Mouse (Mus musculus) heart, embryonic 13.5 days (tissue): Measurements from ENCODE around the gene Pdgfb. TPM values are rescaled to one million over a fixed set of nuclear protein-coding genes. Genes with fewer than 3 reads are reported as not detected.

Experiments
- ATAC-seq: fragments of 200-750 bp; cut with Nextera tagmentation; 2 replicates; pipeline ENCODE4 v1.8.0; 2017; ENCODE audit warnings: moderate TSS enrichment; ENCODE audit not compliant: insufficient number of reproducible peaks, low FRiP score, low TSS enrichment; ENCODE audit errors: extremely low read depth
- H3K27ac ChIP-seq: fragments of 300-500 bp; sonication (generic); replicated peaks from 2 replicates; pipeline ENCODE4 v1.5.1; 2015; ENCODE audit warnings: moderate library complexity, mild to moderate bottlenecking, inconsistent platforms
- H3K27me3 ChIP-seq: fragments of 300-500 bp; sonication (generic); replicated peaks from 2 replicates; pipeline ENCODE4 v1.6.1; 2015; ENCODE audit warnings: mild to moderate bottlenecking, inconsistent platforms
- H3K36me3 ChIP-seq: fragments of 300-500 bp; sonication (generic); 2 replicates; pipeline ENCODE4 v1.6.1; 2015; ENCODE audit warnings: mild to moderate bottlenecking, inconsistent platforms
- H3K4me1 ChIP-seq: fragments of 300-500 bp; sonication (generic); 2 replicates; pipeline ENCODE4 v1.6.1; 2015; ENCODE audit warnings: inconsistent platforms
- H3K4me2 ChIP-seq: fragments of 300-500 bp; sonication (generic); 2 replicates; pipeline ENCODE4 v1.6.1; 2015; ENCODE audit warnings: inconsistent platforms, mild to moderate bottlenecking, moderate library complexity
- H3K4me3 ChIP-seq: fragments of 300-500 bp; sonication (generic); 2 replicates; pipeline ENCODE4 v1.5.1; 2015; ENCODE audit warnings: moderate library complexity, mild to moderate bottlenecking, inconsistent platforms
- H3K9ac ChIP-seq: fragments of 300-500 bp; sonication (generic); 2 replicates; pipeline ENCODE4 v1.6.1; 2015; ENCODE audit warnings: inconsistent platforms, mild to moderate bottlenecking, moderate library complexity
- H3K9me3 ChIP-seq: fragments of 300-500 bp; sonication (generic); 2 replicates; pipeline ENCODE4 v1.6.1; 2016; ENCODE audit warnings: inconsistent platforms
- WGBS: fragments of 180-500 bp; shearing (Covaris S2); methylation state at CpG from one replicate; pipeline ENCODE4 v1.1.7; 2015; ENCODE audit warnings: mixed read lengths; 5-methylcytosine and 5-hydroxymethylcytosine counted together
- polyA plus RNA-seq: library from polyadenylated mRNA; unstranded; fragments of >200 nt; fragmentation: Nextera tagmentation; extraction: Ambion mirVana; gene quantifications from 2 replicates; pipeline ENCODE4 v1.2.1, GENCODE M21; 2015

Gene Pdgfb
- polyA plus RNA-seq, 1 experiment from 2014 or later = 2.6 TPM

DNA sequence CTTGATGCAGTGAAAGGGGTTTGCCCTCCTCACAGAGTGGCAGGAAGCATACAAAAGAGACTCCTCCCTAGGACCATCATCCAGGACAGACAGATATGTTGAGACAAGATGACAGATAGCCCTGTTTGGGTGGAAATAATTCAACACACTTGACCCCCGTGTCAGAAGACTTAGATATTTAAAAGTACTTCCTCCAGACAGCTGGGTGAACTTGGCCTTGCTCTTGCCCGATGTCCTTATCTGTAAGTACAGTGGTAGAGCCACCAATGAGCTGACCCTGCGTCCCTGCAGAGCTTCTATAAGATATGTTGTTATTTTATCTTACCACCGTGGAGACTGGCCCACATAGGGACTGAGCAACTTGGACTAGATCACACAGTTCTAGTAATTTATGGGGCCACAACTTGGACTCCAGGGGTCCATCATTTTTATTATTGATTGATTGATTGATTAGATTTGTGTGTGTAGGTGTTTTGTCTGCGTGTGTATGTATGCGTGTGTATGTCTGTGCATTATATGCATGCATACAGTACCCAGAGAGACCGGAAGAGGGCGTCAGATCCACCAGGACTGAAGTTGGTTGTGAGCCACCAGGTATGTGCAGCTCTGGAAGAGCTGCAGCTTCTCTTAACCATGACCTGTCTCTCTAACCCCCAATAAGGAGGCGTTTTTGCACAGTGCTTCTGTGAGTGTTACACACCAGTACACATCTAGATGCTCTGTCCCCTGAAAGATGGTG is 2.0 kb upstream of the Pdgfb start:
- no peaks in the 10 kb centered on the region for H3K9me3 ChIP-seq
- peaks cover 39% of the 10 kb centered on the region for H3K4me1 ChIP-seq
- no peak overlapping the region for H3K9ac ChIP-seq
- peaks cover 54% of the 10 kb centered on the region for H3K27me3 ChIP-seq
- WGBS = 69% methylated on average over 9 of the region's 9 CpGs
- H3K36me3 ChIP-seq = no peaks in the 10 kb centered on the region
- ATAC-seq = no peak
- no peak overlapping the region for H3K4me2 ChIP-seq
- H3K4me3 ChIP-seq = no peak overlapping the region
- H3K27ac ChIP-seq = no peak overlapping the region

DNA sequence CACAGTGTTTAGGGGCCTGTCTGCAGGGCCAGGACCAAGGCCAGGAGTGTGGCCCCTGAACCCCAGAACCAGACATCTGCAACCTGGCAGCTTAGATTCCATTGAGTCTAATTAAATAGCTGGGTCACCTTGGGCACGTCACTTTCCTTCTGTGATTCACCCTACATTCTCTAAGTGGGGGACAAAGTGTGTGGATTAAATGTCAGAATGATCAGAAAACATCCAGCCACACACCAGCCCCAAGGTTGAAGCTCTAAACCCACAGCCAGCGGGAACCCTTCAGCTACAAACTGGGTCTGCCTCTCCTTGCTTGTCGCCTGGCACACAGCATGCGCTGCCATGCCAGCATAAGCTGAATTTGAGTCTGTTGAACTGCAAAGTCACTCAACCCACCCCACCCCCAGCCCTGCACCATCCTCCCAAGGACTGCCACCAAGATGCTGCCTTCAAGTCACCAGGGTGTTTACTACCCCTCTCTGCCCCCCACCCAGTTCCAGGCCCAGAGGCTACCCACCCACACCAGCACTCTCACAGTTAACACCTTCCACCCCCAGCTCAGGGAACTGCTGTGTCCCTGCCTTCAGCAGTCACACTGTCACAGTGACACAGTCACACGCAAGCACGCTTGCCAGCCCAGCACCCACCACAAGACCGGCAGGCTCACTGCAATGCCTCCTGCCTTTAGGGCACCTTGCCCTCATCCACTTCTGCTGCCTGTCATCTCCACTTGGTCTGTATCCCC is 605 bp upstream of the Pdgfb start:
- H3K9me3 ChIP-seq = no peaks in the 10 kb centered on the region
- peaks cover 68% of the 10 kb centered on the region for H3K27me3 ChIP-seq
- H3K4me1 ChIP-seq = peaks cover 40% of the 10 kb centered on the region
- no peak overlapping the region for H3K27ac ChIP-seq
- ATAC-seq = no peak
- peak overlapping the region; percentile 96 for H3K4me2 ChIP-seq
- WGBS = 60% methylated on average over 7 of the region's 7 CpGs
- H3K9ac ChIP-seq = peak overlapping the region; percentile 85; the same call in 1 of the 2 replicates
- peak overlapping the region; percentile 67 for H3K4me3 ChIP-seq
- H3K36me3 ChIP-seq = no peaks in the 10 kb centered on the region

DNA sequence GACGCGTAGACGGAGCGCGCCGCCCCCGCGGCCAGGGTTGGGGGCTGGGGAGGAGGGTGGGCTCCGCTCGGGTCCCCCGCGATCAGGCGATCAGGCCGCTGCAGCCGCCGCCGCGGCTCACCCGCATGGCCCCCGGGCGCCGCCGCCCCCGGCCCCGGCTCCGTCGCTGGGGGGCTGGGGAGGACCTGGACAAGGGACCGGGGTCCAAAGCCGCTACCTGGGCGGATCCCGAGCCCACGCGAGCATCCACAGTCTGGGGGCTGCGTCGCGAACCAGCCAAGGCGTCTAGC is 801 bp downstream of the Pdgfb start:
- no peak for ATAC-seq
- H3K9ac ChIP-seq = peak overlapping the region; percentile 85
- peak overlapping the region; percentile 40; the same call in 1 of the 2 replicates for H3K27ac ChIP-seq
- peak overlapping the region; percentile 67 for H3K4me3 ChIP-seq
- no peaks in the 10 kb centered on the region for H3K36me3 ChIP-seq
- peaks cover 43% of the 10 kb centered on the region for H3K4me1 ChIP-seq
- H3K27me3 ChIP-seq = peaks cover 80% of the 10 kb centered on the region
- WGBS = under 1% methylated on average over 37 of the region's 37 CpGs
- H3K9me3 ChIP-seq = no peaks in the 10 kb centered on the region
- H3K4me2 ChIP-seq = peak overlapping the region; percentile 96

DNA sequence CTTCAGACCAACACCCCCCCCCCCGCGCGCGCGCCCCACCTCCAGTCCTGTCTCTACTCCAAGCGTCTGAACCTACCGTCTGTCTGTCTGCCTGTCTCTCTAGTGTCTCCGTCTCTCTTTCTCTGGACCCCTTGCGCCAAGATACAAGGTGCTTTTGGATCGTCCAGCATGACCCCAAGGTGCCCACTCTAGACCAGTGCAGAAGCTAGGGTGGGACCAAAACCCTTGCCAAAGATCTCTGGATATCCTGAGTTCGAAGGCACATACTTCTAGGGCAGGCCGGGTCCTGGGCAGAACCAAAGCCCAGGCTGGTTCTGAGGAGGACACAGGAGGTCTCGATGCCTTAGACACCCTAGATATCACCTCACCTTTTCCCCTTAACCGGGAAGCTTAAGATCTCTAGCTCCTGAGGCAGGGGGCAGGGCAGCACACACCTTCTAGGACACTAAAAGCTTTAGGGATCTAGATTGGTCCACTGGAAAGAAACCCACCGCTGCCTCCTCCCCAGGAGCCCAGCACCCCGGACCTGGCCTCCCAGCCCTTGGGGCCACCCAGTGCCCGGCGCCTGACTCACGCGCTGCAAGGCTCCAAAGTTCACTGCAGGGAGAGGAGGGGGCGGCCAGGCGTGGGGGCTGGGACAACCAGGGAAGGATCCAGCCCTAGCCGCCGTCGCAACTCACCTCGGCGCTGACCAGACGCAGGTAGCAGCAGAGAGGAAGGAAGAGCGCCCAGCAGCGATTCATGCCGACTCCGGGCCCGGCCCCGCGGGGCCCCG is 1.3 kb downstream of the Pdgfb start:
- ATAC-seq = no peak
- Histone ChIP-seq H3K4me3 (peak overlapping the region; percentile 67), H3K27ac (peak overlapping the region; percentile 40; the same call in 1 of the 2 replicates), H3K36me3 (no peaks in the 10 kb centered on the region), H3K27me3 (peaks cover 85% of the 10 kb centered on the region), H3K4me2 (peak overlapping the region; percentile 96), H3K9ac (peak overlapping the region; percentile 85), H3K4me1 (peaks cover 43% of the 10 kb centered on the region), H3K9me3 (no peaks in the 10 kb centered on the region)
- WGBS = 1% methylated on average over 36 of the region's 36 CpGs

DNA sequence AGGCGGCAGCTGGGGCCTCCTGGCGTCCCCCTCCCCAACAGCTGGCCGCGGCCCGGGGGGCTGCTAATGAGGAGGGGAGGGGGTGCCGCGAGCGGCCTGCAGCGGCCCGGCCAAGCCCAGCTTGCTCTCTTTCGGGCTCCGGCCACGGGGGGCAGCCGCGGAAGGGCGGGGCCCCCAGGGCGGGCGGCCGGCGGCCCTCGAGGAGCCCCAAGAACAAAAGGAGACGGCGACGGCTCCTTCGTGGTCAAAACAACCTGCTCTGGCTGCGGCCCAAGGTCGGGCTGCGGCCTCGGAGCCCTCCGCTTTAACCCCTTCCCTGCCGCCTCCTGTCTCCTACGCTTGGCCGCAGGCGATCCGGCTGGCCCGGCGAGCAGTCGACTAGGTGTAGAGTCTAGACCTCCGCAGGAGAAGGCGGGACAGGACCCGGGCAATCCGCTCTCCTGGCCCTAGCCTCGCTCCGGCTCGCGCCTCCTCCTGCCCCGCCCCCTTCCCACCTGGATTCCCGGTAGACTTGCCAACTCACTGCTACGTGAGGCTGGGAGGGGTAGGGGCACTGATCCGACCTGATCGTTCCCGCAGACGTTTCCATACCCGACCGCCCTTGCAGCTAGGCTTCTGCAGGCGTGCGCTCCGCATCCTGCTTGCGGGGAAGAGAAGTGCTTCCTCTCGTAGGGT is 2.1 kb downstream of the Pdgfb start:
- H3K4me2 ChIP-seq = peak overlapping the region; percentile 96
- peaks cover 43% of the 10 kb centered on the region for H3K4me1 ChIP-seq
- WGBS = under 1% methylated on average over 52 of the region's 60 CpGs
- H3K9me3 ChIP-seq = no peaks in the 10 kb centered on the region
- ATAC-seq = no peak
- H3K36me3 ChIP-seq = no peaks in the 10 kb centered on the region
- peaks cover 85% of the 10 kb centered on the region for H3K27me3 ChIP-seq
- peak overlapping the region; percentile 85 for H3K9ac ChIP-seq
- H3K4me3 ChIP-seq = peak overlapping the region; percentile 67
- H3K27ac ChIP-seq = 0 out of 2 replicates have a peak overlapping the region, but pooled peaks have one; percentile 10

DNA sequence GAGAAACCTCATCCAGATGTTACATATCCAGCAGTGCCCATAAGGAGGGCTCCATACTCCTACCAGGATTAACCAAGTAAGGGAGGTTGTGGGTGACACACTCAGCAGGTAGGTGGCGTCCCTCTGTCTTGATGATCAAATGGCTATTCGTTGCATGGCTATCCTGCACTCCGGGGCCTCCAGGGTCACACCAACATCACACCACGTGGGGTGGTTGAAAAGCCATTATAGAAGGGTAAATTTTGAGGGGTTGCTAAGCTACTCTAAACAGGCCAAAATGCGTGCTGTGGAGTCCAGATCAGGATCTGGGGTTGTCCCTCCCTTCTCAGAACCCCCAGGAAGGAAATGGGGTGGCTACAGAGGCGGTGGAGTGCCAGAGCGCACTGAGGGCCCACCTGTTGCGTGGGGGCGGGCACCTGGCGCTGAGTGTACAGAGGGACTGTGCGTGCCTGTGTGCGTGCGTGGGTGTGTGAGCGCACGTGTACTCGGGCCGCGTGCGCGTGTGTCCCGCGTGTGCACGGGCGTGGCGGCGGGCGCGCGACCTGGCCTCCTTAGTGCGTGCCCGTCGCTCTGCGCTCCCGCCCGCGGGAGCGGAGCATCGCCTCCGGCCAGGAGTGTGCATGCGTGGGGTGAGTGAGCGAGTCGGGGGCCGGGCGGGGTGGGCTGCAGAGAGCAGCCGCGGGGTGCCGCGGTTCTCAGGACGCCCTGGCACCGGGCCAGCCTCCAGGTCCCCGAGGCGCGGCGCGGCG is 2.8 kb downstream of the Pdgfb start:
- Histone ChIP-seq H3K36me3 (no peaks in the 10 kb centered on the region), H3K4me1 (peaks cover 45% of the 10 kb centered on the region), H3K27me3 (peaks cover 81% of the 10 kb centered on the region), H3K9me3 (no peaks in the 10 kb centered on the region), H3K4me2 (peak overlapping the region; percentile 96), H3K9ac (peak overlapping the region; percentile 85), H3K4me3 (peak overlapping the region; percentile 67), H3K27ac (0 out of 2 replicates have a peak overlapping the region, but pooled peaks have one; percentile 10)
- 1% methylated on average over 56 of the region's 56 CpGs for WGBS
- ATAC-seq = no peak

DNA sequence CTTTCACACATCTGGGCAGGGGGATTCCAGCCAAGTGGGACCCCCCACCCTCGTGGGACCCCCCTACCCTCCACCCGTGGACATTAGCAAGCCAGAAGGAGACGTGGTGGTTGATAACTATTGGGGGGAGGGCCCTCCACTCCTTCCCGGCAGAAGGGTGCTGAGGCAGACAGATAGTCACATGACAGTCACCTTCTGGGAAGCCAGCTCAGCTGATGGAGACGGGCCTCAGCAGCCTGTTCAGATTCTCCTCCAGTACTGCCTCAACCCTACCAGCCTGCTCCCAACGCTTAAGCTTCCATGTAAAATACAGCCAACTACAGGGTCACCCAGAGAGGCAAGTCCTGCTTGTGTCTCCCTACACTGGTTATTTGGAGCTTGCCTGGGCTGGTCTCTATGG is 3.6 kb downstream of the Pdgfb start:
- WGBS = 30% methylated on average over 6 of the region's 6 CpGs
- Histone ChIP-seq H3K9ac (0 out of 2 replicates have a peak overlapping the region, but pooled peaks have one; percentile 20), H3K36me3 (no peaks in the 10 kb centered on the region), H3K27ac (no peak overlapping the region), H3K27me3 (peaks cover 78% of the 10 kb centered on the region), H3K4me2 (peak overlapping the region; percentile 96), H3K9me3 (no peaks in the 10 kb centered on the region), H3K4me1 (peaks cover 52% of the 10 kb centered on the region), H3K4me3 (peak overlapping the region; percentile 67)
- ATAC-seq = no peak

DNA sequence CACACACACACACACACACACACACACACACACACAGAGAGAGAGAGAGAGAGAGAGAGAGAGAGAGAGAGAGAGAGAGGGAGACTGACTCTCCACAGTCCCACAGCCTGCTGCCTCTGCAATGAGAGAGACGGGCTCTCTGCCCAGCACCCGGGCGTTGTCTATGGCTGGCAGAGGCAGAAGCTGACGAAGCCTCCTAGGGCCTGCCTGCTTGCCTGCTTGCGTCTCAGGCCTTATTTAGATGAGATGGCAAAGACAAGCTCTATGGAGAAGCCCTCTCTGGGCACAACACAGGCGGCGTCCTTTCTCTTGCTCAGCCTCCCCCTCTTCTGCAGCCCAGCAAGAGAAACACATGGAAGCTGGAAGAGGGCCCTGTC is 4.6 kb downstream of the Pdgfb start:
- no peak for ATAC-seq
- H3K36me3 ChIP-seq = no peaks in the 10 kb centered on the region
- H3K9me3 ChIP-seq = no peaks in the 10 kb centered on the region
- peak overlapping the region; percentile 11 for H3K4me3 ChIP-seq
- H3K27me3 ChIP-seq = peaks cover 68% of the 10 kb centered on the region
- 0 out of 2 replicates have a peak overlapping the region, but pooled peaks have one; percentile 40 for H3K9ac ChIP-seq
- H3K4me1 ChIP-seq = peaks cover 58% of the 10 kb centered on the region
- no peak overlapping the region for H3K27ac ChIP-seq
- WGBS = 33% methylated on average over 7 of the region's 7 CpGs
- peak overlapping the region; percentile 96 for H3K4me2 ChIP-seq

DNA sequence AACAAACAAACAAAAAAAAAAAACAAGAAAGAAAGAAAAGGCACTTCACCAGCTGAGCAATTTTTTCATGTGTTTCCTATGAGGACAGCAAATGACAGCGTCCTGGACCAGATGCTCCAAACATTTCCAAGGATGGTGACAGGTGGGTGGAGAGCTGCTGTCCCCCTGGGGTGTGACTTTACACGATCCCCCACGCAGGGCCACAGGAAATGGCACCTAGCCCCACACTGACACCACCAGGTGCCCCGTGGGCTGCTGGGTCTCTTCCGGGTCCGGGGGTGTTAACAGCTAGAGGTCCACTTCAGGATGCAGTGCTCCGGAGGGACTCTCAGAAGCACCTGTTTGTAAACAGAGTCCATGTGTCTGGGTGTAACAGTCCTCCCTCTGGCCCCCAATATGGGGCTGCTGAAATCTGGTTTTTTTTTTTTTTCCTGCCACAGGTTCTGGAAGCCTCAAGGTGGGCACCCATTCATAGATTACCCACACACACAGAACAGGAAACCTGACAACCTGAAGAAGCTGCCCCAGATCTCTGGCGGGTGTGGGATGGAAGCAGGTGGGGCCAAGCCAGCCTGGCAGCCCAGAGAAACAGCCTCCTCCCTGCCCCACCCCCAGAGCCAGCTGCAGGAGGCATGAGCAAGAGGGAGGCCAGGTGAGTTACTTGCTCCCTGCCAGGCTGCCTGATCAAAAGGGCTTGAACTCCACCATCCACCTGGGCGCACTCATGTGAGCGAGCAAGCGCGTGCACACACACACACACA is 5.2 kb downstream of the Pdgfb start:
- ATAC-seq = no peak
- peaks cover 62% of the 10 kb centered on the region for H3K27me3 ChIP-seq
- no peak overlapping the region for H3K9ac ChIP-seq
- no peaks in the 10 kb centered on the region for H3K36me3 ChIP-seq
- peaks cover 58% of the 10 kb centered on the region for H3K4me1 ChIP-seq
- WGBS = 54% methylated on average over 12 of the region's 12 CpGs
- no peak overlapping the region for H3K27ac ChIP-seq
- H3K4me3 ChIP-seq = no peak overlapping the region
- H3K9me3 ChIP-seq = no peaks in the 10 kb centered on the region
- no peak overlapping the region for H3K4me2 ChIP-seq

DNA sequence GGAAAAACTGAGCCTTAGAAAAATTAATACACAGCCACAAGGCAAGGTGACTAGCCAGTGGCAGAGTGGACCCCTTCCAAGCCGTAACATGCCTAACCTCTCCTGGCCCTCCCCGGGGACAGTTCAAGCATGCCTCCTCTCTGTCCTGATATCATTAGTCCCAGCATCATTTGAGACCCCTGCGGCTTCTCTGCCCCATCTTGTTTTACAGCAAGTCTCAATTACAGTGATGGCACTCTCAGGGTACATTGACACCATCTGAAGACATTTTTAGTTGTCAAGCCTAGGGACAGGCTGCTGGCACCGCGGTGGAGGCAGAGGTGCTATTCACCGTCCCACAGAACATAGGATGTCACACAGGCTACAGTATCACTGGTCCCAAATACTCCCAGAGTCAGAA is 6.3 kb downstream of the Pdgfb start:
- peaks cover 51% of the 10 kb centered on the region for H3K27me3 ChIP-seq
- H3K4me3 ChIP-seq = no peak overlapping the region
- no peaks in the 10 kb centered on the region for H3K36me3 ChIP-seq
- no peak overlapping the region for H3K9ac ChIP-seq
- no peaks in the 10 kb centered on the region for H3K9me3 ChIP-seq
- no peak overlapping the region for H3K4me2 ChIP-seq
- H3K4me1 ChIP-seq = peaks cover 58% of the 10 kb centered on the region
- ATAC-seq = no peak
- H3K27ac ChIP-seq = no peak overlapping the region
- WGBS = 78% methylated on average over 6 of the region's 6 CpGs
